Mouse (Mus musculus) adrenal gland, postnatal 4 days (tissue): ENCODE results near the gene Klhl34. TPM values are rescaled to one million over a fixed set of nuclear protein-coding genes. Genes with fewer than 3 reads are reported as not detected.

ENCODE experiments used
- DNase-seq, 2 experiments: peaks; one replicate each; pipeline ENCODE4 v3.0.0; 2021 to 2022; ENCODE audit warnings: low spot score in 2 of 2, mixed read lengths in 2 of 2
- long read RNA-seq, 2 experiments: library from polyadenylated mRNA; stranded (forward); transcript quantifications; one replicate each; pipeline ENCODE4 v2.0.0; 2021
- total RNA-seq, 2 experiments: library from RNA; stranded (reverse); gene quantifications; 2 replicates each; pipeline ENCODE4 v1.2.3; 2021

Gene Klhl34
- not detected for total RNA-seq
- long read RNA-seq, experiment 1, partial matches to known transcripts = 0 of 1 reads
- long read RNA-seq, experiment 1, other reads (novel, unspliced or antisense) = 0 of 1 reads
- long read RNA-seq, experiment 2 = 0 reads

GRCm38 (mm10) chrX:157818207-157818920 is at the start of gene Klhl34:
Klhl34 (plus strand) TSS chrX:157818435.
- no peak for DNase-seq

GRCm38 (mm10) chrX:157801669-157802068 is 16.6 kb upstream of the Klhl34 start:
- no peak for DNase-seq

GRCm38 (mm10) chrX:157809721-157810120 is 8.5 kb upstream of the Klhl34 start:
- no peak for DNase-seq

GRCm38 (mm10) chrX:157817571-157818206 is 546 bp upstream of the Klhl34 start:
- DNase-seq = no peak

- no peak for DNase-seq
Measured at GRCm38 (mm10) chrX:157818921-157819260, 656 bp downstream of the Klhl34 start.

- DNase-seq = no peak
Measured at GRCm38 (mm10) chrX:157829983-157830382, 11.7 kb downstream of the Klhl34 start.

Other genes with a start within 250 kb of the Klhl34 start
- 1 to 10 TPM; 1.5 to 2.8 TPM for gene Yy2, start 249.4 kb upstream of the Klhl34 start, total RNA-seq
- gene Mbtps2, start 219.7 kb upstream of the Klhl34 start, total RNA-seq = 10 to 100 TPM; 29.5 to 35.1 TPM
- gene Smpx, start 119.5 kb upstream of the Klhl34 start, total RNA-seq = 10 to 100 TPM; 20.2 to 30.5 TPM
- gene Cnksr2, start 224.9 kb downstream of the Klhl34 start, total RNA-seq = 1 to 10 TPM; 9.4 TPM